Mouse (Mus musculus): Measurements from ENCODE around the gene Kcng1. TPM values are rescaled to one million over a fixed set of nuclear protein-coding genes. Genes with fewer than 3 reads are reported as not detected.

Gene Kcng1
- total and polyA plus RNA-seq, 2 experiments from 2014 or later, result 0.20 TPM; not detected in 1

- TF ChIP-seq CTCF (IDR thresholded peaks at IDR 0.05; ENCODE audit: low read depth) (no peak), EP300 (IDR thresholded peaks at IDR 0.05; ENCODE audit: low read depth) (no peak)
- no peak overlapping the region for H3K4me3 ChIP-seq (ENCODE audit: low read depth, low read length)
- H3K4me2 ChIP-seq (ENCODE audit: low read depth, low read length), result no peak overlapping the region
- no peak overlapping the region for H3K27ac ChIP-seq (ENCODE audit: low read depth)
- no peak overlapping the region for H3K9ac ChIP-seq (replicated peaks; ENCODE audit: low read depth, low read length)
- ATAC-seq (ENCODE audit: insufficient read depth, low read depth) (no peak), DNase-seq (ENCODE audit: low spot score) (peak; percentile 21)
- no peaks in the 10 kb centered on the region for H3K4me1 ChIP-seq (ENCODE audit: control insufficient read depth, insufficient read depth)
- H3K36me3 ChIP-seq (replicated peaks; ENCODE audit: control insufficient read depth, insufficient read depth, low read length), result no peaks in the 10 kb centered on the region
- 0 out of 2 replicates have a peak, but pooled peaks cover 5% of the 10 kb centered on the region for H3K27me3 ChIP-seq (ENCODE audit: control insufficient read depth, insufficient read depth, low read length)
- 0 out of 2 replicates have a peak, but pooled peaks cover 9% of the 10 kb centered on the region for H3K9me3 ChIP-seq (replicated peaks; ENCODE audit: control insufficient read depth, low read length)
Observed at GRCm38 (mm10) chr2:168242841-168243240, 38.7 kb downstream of the Kcng1 start.

- DNase-seq (ENCODE audit: low spot score), result no peak
- no peaks in the 10 kb centered on the region for H3K4me1 ChIP-seq (ENCODE audit: control insufficient read depth, insufficient read depth)
- H3K27ac ChIP-seq (ENCODE audit: low read depth), result no peak overlapping the region
- no peak overlapping the region for H3K4me3 ChIP-seq (ENCODE audit: low read depth, low read length)
- no peak overlapping the region for H3K4me2 ChIP-seq (ENCODE audit: low read depth, low read length)
- no peak for ATAC-seq (ENCODE audit: insufficient read depth, low read depth)
- 86% methylated on average over 4 of the region's 4 CpGs for WGBS
- H3K9me3 ChIP-seq (replicated peaks; ENCODE audit: control insufficient read depth, low read length), result 0 out of 2 replicates have a peak, but pooled peaks cover 9% of the 10 kb centered on the region
- no peaks in the 10 kb centered on the region for H3K27me3 ChIP-seq (ENCODE audit: control insufficient read depth, insufficient read depth, low read length)
- no peak overlapping the region for H3K9ac ChIP-seq (replicated peaks; ENCODE audit: low read depth, low read length)
- TF ChIP-seq CTCF (IDR thresholded peaks at IDR 0.05; ENCODE audit: low read depth) (no peak), EP300 (IDR thresholded peaks at IDR 0.05; ENCODE audit: low read depth) (no peak)
- peaks cover 7% of the 10 kb centered on the region; the same call in 1 of the 2 replicates for H3K36me3 ChIP-seq (replicated peaks; ENCODE audit: control insufficient read depth, insufficient read depth, low read length)
Observed at GRCm38 (mm10) chr2:168238335-168238734, 43.2 kb downstream of the Kcng1 start.

DNA sequence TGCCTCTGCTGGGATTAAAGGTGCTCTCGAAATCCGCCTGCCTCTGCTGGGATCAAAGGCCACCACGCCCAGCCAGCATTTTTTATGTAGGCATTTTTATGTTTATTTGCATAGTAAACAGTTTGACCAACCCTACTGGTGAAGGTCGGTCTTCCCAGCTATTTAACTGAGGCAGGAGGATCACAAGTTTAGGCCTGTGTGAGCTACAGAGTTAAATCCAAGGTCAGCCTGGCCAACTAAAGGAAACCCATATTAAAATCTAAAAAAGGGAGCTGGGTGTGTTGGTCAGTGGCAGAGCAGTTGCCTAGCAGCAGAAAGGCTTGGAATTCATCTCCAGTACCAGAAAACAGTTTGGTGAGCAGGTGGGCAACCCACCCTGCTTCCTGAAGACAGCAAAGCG is 48.2 kb downstream of the Kcng1 start:
- DNase-seq (ENCODE audit: low spot score), result no peak
- TF ChIP-seq CTCF (IDR thresholded peaks at IDR 0.05; ENCODE audit: low read depth), result no peak
- TF ChIP-seq EP300 (IDR thresholded peaks at IDR 0.05; ENCODE audit: low read depth), result no peak
- Histone ChIP-seq H3K36me3 (replicated peaks; ENCODE audit: control insufficient read depth, insufficient read depth, low read length) (peaks cover 9% of the 10 kb centered on the region; the same call in 1 of the 2 replicates), H3K27me3 (ENCODE audit: control insufficient read depth, insufficient read depth, low read length) (no peaks in the 10 kb centered on the region), H3K9ac (replicated peaks; ENCODE audit: low read depth, low read length) (no peak overlapping the region), H3K4me2 (ENCODE audit: low read depth, low read length) (no peak overlapping the region), H3K4me3 (ENCODE audit: low read depth, low read length) (no peak overlapping the region), H3K9me3 (replicated peaks; ENCODE audit: control insufficient read depth, low read length) (0 out of 2 replicates have a peak, but pooled peaks cover 2% of the 10 kb centered on the region), H3K27ac (ENCODE audit: low read depth) (no peak overlapping the region), H3K4me1 (ENCODE audit: control insufficient read depth, insufficient read depth) (peaks cover 19% of the 10 kb centered on the region)
- ATAC-seq (ENCODE audit: insufficient read depth, low read depth), result no peak
- WGBS, result 89% methylated on average over 5 of the region's 5 CpGs

DNA sequence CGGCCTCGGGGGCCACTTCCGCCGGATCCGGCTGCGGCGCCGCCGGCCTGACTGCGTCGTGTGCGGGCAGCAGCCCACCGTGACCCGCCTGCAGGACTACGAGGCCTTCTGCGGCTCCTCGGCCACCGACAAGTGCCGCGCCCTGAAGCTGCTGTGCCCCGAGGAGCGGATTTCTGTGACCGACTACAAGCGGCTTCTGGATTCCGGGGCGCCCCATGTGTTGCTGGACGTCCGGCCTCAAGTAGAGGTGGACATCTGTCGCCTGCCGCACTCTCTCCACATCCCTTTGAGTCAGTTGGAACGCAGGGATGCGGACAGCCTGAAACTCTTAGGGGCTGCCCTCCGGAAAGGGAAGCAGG is 50.1 kb downstream of the Kcng1 start:
- DNase-seq (ENCODE audit: low spot score) (no peak), ATAC-seq (ENCODE audit: insufficient read depth, low read depth) (no peak)
- peaks cover 20% of the 10 kb centered on the region for H3K4me1 ChIP-seq (ENCODE audit: control insufficient read depth, insufficient read depth)
- H3K4me2 ChIP-seq (ENCODE audit: low read depth, low read length), result peak overlapping the region; percentile 94
- H3K27ac ChIP-seq (ENCODE audit: low read depth), result no peak overlapping the region
- peaks cover 17% of the 10 kb centered on the region for H3K36me3 ChIP-seq (replicated peaks; ENCODE audit: control insufficient read depth, insufficient read depth, low read length)
- peak overlapping the region; percentile 91 for H3K4me3 ChIP-seq (ENCODE audit: low read depth, low read length)
- H3K27me3 ChIP-seq (ENCODE audit: control insufficient read depth, insufficient read depth, low read length), result no peaks in the 10 kb centered on the region
- WGBS, result 55% methylated on average over 33 of the region's 33 CpGs
- no peaks in the 10 kb centered on the region for H3K9me3 ChIP-seq (replicated peaks; ENCODE audit: control insufficient read depth, low read length)
- no peak for TF ChIP-seq EP300 (IDR thresholded peaks at IDR 0.05; ENCODE audit: low read depth)
- TF ChIP-seq CTCF (IDR thresholded peaks at IDR 0.05; ENCODE audit: low read depth), result no peak
- peak overlapping the region; percentile 94; the same call in 1 of the 2 replicates for H3K9ac ChIP-seq (replicated peaks; ENCODE audit: low read depth, low read length)

GRCm38 (mm10) chr2:168230773-168231470 is 50.6 kb downstream of the Kcng1 start:
- Histone ChIP-seq H3K4me3 (ENCODE audit: low read depth, low read length) (peak overlapping the region; percentile 91), H3K27ac (ENCODE audit: low read depth) (peak overlapping the region; percentile 90), H3K4me1 (ENCODE audit: control insufficient read depth, insufficient read depth) (peaks cover 20% of the 10 kb centered on the region), H3K27me3 (ENCODE audit: control insufficient read depth, insufficient read depth, low read length) (no peaks in the 10 kb centered on the region), H3K4me2 (ENCODE audit: low read depth, low read length) (peak overlapping the region; percentile 94), H3K9ac (replicated peaks; ENCODE audit: low read depth, low read length) (peak overlapping the region; percentile 94), H3K36me3 (replicated peaks; ENCODE audit: control insufficient read depth, insufficient read depth, low read length) (peaks cover 22% of the 10 kb centered on the region), H3K9me3 (replicated peaks; ENCODE audit: control insufficient read depth, low read length) (no peaks in the 10 kb centered on the region)
- DNase-seq (ENCODE audit: low spot score) (no peak), ATAC-seq (ENCODE audit: insufficient read depth, low read depth) (peak; percentile 65)
- WGBS, result 2% methylated on average over 76 of the region's 105 CpGs
- no peak for TF ChIP-seq EP300 (IDR thresholded peaks at IDR 0.05; ENCODE audit: low read depth)
- TF ChIP-seq CTCF (IDR thresholded peaks at IDR 0.05; ENCODE audit: low read depth), result no peak

Measured in heart, postnatal 0 days (tissue).